Mouse (Mus musculus) CD4-positive, CD25-positive, alpha-beta regulatory T cell, adult 4 months (primary cell): Measurements from ENCODE around the gene Paqr4. TPM values are rescaled to one million over a fixed set of nuclear protein-coding genes. Genes with fewer than 3 reads are reported as not detected.
A peak's percentile ranks its signal among the peaks of the same experiment; 100 is the strongest.
"Not testable (repeated sequence)": the region's sequence is repeated elsewhere in the genome, so short reads cannot be mapped to it uniquely, and the experiment has no call there.

Experiments used
- ATAC-seq: one replicate; pipeline ENCODE4 v1.8.0; 2017
- polyA plus RNA-seq, 2 experiments: library from polyadenylated mRNA; unstranded; fragments of 100-300 nt; shearing (Covaris generic); gene quantifications; one replicate each; pipeline ENCODE4 v1.2.1; 2017

Paqr4 gene
- 1 to 10 TPM; 2.0 to 2.5 TPM for polyA plus RNA-seq

- ATAC-seq: peak; percentile 23
Measured at GRCm38 (mm10) chr17:23740598-23741021, at the start of gene Paqr4. TSS of gene Paqr4 (minus strand) at chr17:23740867.

- no peak for ATAC-seq
Measured at GRCm38 (mm10) chr17:23789749-23790268, 49.1 kb upstream of the Paqr4 start.

- ATAC-seq: no peak
Measured at GRCm38 (mm10) chr17:23788973-23789372, 48.3 kb upstream of the Paqr4 start.

- no peak for ATAC-seq
Measured at GRCm38 (mm10) chr17:23786510-23786931, 45.9 kb upstream of the Paqr4 start.

GRCm38 (mm10) chr17:23785561-23786471 is 45.1 kb upstream of the Paqr4 start, which contains the start of gene Flywch2:
TSS of gene Flywch2 (minus strand) at chr17:23786081.
- ATAC-seq: peak; percentile 83

GRCm38 (mm10) chr17:23783352-23783751 is 42.7 kb upstream of the Paqr4 start:
- no peak for ATAC-seq

DNA sequence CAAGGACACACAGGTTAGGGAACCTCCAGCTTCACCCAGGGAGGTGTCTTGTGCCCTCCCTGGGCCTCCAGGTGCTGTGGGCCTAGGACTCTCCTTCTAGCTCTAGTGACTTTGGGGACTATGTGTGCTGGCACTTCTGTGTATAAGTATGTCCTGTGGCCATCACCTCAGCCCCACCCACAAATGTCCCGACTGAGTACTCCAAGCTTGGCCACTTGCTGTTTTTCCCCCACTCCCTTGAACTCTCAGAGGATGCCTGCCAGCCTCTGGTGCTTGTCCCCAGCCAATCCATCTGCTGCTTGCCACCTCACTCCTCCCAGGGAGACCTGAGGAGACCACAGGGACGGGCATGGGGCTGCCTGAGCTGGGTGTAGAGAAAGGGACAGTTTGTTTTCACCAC is 37.8 kb upstream of the Paqr4 start:
- ATAC-seq: no peak

GRCm38 (mm10) chr17:23777141-23777540 is 36.5 kb upstream of the Paqr4 start:
- no peak for ATAC-seq

DNA sequence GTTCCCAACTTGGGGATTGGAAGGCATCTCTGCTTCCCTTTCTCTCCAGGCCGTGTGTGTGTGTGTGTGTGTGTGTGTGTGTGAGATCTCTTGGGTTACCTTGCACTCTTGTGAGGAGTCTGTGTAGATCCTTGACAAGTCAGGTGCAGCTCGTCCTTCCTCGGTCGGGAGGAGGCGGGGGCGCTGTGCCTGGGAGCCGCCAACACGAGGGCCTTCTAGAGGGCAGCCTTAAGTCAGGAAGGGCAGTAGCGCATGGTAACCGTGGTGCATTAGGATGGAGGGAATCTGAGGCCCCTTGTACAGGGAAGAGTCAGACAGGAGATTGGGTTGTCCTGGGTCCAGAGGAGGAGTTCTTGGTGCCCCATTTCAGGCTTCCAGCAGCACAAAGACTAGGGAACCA is 35.5 kb upstream of the Paqr4 start:
- no peak for ATAC-seq

- ATAC-seq: peak; percentile 65
Measured at GRCm38 (mm10) chr17:23774090-23774489, 33.4 kb upstream of the Paqr4 start.

GRCm38 (mm10) chr17:23773676-23774075 is 33.0 kb upstream of the Paqr4 start:
- no peak for ATAC-seq

DNA sequence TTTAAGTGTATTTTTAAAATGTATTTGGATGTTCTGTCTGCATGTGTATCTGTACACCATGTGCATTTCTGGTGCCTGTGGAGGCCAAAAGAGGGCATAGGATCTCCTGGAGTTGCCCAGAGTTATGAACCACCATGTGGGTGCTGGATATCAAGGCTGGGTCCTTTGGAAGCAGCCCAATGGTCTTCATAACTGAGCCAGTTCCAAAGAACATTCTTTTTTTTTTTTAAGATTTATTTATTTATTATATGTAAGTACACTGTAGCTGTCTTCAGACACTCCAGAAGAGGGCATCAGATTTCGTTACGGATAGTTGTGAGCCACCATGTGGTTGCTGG is 31.5 kb upstream of the Paqr4 start:
- ATAC-seq: not testable (repeated sequence)

DNA sequence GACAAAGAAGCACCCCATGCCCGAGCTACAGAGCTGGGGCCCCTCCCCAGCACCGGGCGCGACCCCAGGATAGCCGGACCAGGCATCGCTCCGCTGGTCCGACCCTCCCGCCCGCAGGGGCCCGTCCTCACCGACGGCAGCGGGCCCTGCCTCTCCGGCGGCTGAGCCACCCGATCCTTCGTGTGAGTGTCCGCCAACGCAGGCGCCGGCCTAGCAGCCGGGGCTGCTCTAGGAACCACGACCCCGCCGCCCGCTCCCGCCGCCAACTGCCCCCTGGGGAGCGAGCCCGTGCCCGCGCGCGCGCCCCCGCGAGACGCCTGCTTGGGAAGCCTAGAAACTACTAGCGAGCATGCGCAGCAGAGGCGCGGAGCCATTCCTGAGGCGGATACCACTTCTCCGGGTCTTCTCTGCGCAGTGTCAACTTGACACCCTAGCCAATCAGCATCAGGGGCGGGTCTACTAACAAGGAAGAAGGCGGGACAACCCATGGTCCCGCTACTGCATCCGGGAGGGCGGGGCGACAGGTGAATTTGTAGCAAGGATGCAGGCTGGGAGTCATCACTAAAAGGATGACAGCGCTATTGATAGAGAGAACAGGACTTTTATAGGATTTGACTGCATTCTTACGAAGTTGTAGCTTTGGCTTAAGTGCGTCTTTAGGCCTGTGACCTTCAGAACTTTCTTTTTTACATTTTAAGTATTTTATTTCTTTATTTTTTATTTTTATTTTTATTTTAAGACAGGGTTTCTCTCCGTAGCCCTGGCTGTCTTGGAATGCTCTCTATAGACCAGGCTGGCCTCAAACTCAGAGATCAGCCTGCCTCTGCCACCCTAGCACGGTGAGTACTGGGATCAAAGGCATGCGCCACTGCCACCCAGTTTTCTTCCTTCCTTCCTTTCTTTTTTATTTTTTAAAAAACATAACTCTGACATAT is 30.9 kb upstream of the Paqr4 start, which contains the start of gene Flywch1:
TSS of gene Flywch1 (minus strand) at position 319 of the 935 bp plus-strand sequence.
- peak; percentile 95 for ATAC-seq

DNA sequence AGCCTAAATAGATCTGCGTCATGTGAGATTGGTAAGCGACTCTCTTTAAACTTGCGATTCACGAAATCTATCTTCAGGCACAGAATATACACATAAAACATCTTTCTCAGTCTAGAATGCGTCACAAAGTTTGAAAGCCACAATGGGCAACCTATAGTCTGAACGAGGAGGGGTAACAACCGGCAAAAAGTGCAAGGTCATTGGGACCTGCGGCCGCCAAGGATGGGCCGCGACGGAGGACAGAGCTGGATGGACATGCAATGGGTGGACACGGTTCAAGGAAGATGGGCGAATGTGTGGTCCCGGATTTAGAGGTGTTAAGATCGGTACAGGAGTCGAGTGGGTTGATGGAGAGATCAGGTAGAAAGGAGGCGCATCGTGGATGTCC is 30.2 kb upstream of the Paqr4 start:
- peak; percentile 2 for ATAC-seq

- ATAC-seq: no peak
Measured at GRCm38 (mm10) chr17:23770493-23770892, 29.8 kb upstream of the Paqr4 start.

DNA sequence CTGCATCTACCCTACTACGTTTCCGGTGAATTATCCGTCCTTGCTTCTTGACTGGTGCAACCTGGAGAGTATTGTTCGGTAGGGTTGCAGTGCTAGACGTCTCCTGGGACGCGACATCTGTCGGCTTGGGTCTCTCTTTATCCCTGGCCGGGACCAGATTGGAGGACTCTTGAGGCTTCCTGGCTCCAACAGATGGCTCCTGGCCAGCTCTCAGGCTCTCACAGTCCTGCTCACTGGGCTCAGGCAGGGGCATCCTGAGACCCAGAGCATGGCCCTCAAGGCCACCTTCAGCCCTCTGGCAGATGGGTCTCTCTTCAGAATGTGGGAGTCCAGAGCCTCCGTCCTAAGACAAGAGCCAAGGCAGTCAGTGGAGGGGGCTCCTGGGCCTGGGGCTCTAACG is 22.3 kb upstream of the Paqr4 start:
- no peak for ATAC-seq

GRCm38 (mm10) chr17:23761155-23761554 is 20.5 kb upstream of the Paqr4 start:
- ATAC-seq: no peak

GRCm38 (mm10) chr17:23760231-23760630 is 19.6 kb upstream of the Paqr4 start:
- no peak for ATAC-seq

- ATAC-seq: no peak
Measured at GRCm38 (mm10) chr17:23758801-23759200, 18.1 kb upstream of the Paqr4 start.

DNA sequence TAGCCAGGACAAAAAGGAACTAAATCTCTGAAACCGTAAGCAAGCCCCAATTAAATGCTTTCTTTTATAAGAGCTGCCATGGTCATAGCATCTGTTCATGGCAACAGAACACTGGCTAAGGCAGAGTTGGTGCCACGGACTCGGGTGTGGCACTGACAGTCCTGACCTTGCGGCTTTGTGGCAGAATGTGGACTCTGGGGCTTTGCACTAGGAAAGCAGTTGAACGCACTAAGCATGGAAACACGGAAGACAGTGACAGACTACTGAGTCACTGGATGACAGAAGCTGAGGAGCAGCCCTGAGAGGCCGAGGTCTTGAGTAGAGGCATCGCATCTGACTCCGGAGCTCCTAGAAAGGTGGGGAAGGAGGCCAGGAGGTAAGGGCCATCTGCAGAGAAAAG is 16.9 kb upstream of the Paqr4 start:
- no peak for ATAC-seq

DNA sequence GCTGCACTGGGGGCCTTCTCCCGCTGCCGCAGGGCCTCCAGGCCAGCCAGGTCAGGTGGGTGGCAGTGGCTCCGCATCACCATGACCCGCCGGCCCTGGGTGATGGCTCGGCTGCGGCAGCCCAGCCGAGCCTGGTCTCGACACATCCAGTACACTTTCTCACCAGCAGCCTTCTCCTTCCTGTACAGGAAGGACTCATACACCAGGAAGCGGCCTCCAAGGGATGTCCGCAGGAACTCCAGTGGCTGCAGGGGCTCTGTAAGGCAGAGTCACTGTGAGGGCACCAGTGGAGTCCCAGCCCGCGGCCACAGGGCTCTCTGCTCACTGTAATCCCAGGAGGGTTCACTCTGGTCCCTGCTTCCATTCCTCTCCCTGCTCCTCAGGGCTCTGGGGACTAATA is 15.0 kb upstream of the Paqr4 start:
- no peak for ATAC-seq

- no peak for ATAC-seq
Measured at GRCm38 (mm10) chr17:23749400-23750191, 8.9 kb upstream of the Paqr4 start.
